Mouse (Mus musculus): ENCODE measurements at regions not wholly inside any gene's neighbourhood (a gene's known extent, or its start where the extent isn't known, plus 50 kb on each side); places are given as distances from the start of the nearest gene placed in this dataset.

- TF ChIP-seq TAL1 (IDR thresholded peaks at IDR 0.05; ENCODE audit: low read length) (no peak), GATA1 (IDR thresholded peaks at IDR 0.05; ENCODE audit: low read length) (no peak)
Measured at GRCm38 (mm10) chr4:142970040-142970439, 242.8 kb downstream of the Prdm2 start.
